Mouse (Mus musculus) forebrain, embryonic 15.5 days (tissue): ENCODE measurements around the gene Mfap1b. TPM values are rescaled to one million over a fixed set of nuclear protein-coding genes. Genes with fewer than 3 reads are reported as not detected.
"Not testable (repeated sequence)": the region's sequence is repeated elsewhere in the genome, so short reads cannot be mapped to it uniquely, and the experiment has no call there.

ENCODE experiments used
- ATAC-seq: fragments of 200-750 bp; cut with Nextera tagmentation; replicated peaks from 2 replicates; pipeline ENCODE4 v1.8.0; 2017; ENCODE audit warnings: mild to moderate bottlenecking, moderate TSS enrichment, moderate library complexity
- H3K27ac ChIP-seq: fragments of 300-500 bp; sonication (generic); replicated peaks from 2 replicates; pipeline ENCODE4 v1.5.1; 2015; ENCODE audit warnings: mild to moderate bottlenecking, inconsistent platforms
- H3K27me3 ChIP-seq: fragments of 300-500 bp; sonication (generic); 2 replicates; pipeline ENCODE4 v1.6.1; 2015; ENCODE audit warnings: inconsistent platforms
- H3K36me3 ChIP-seq: fragments of 300-500 bp; sonication (generic); 2 replicates; pipeline ENCODE4 v1.6.1; 2015; ENCODE audit warnings: mild to moderate bottlenecking, inconsistent platforms
- H3K4me1 ChIP-seq: fragments of 300-500 bp; sonication (generic); 2 replicates; pipeline ENCODE4 v1.6.1; 2015; ENCODE audit warnings: inconsistent platforms
- H3K4me2 ChIP-seq: fragments of 300-500 bp; sonication (generic); replicated peaks from 2 replicates; pipeline ENCODE4 v1.6.1; 2015; ENCODE audit warnings: mild to moderate bottlenecking, inconsistent platforms
- H3K4me3 ChIP-seq: fragments of 300-500 bp; sonication (generic); 2 replicates; pipeline ENCODE4 v1.5.1; 2015; ENCODE audit warnings: mild to moderate bottlenecking, inconsistent platforms
- H3K9ac ChIP-seq: fragments of 300-500 bp; sonication (generic); replicated peaks from 2 replicates; pipeline ENCODE4 v1.6.1; 2015; ENCODE audit warnings: mild to moderate bottlenecking, inconsistent platforms
- H3K9me3 ChIP-seq: fragments of 300-500 bp; sonication (generic); 2 replicates; pipeline ENCODE4 v1.6.1; 2016; ENCODE audit warnings: inconsistent platforms
- WGBS: fragments of 180-500 bp; shearing (Covaris S2); methylation state at CpG from one replicate; pipeline ENCODE4 v1.1.7; 2015; ENCODE audit warnings: mixed read lengths; 5-methylcytosine and 5-hydroxymethylcytosine counted together
- polyA plus RNA-seq: library from polyadenylated mRNA; unstranded; fragments of >200 nt; fragmentation: Nextera tagmentation; extraction: Ambion mirVana; gene quantifications from 2 replicates; pipeline ENCODE4 v1.2.1, GENCODE M21; 2015

The Mfap1b gene
- polyA plus RNA-seq, 1 experiment from 2014 or later: 73.1 TPM

DNA sequence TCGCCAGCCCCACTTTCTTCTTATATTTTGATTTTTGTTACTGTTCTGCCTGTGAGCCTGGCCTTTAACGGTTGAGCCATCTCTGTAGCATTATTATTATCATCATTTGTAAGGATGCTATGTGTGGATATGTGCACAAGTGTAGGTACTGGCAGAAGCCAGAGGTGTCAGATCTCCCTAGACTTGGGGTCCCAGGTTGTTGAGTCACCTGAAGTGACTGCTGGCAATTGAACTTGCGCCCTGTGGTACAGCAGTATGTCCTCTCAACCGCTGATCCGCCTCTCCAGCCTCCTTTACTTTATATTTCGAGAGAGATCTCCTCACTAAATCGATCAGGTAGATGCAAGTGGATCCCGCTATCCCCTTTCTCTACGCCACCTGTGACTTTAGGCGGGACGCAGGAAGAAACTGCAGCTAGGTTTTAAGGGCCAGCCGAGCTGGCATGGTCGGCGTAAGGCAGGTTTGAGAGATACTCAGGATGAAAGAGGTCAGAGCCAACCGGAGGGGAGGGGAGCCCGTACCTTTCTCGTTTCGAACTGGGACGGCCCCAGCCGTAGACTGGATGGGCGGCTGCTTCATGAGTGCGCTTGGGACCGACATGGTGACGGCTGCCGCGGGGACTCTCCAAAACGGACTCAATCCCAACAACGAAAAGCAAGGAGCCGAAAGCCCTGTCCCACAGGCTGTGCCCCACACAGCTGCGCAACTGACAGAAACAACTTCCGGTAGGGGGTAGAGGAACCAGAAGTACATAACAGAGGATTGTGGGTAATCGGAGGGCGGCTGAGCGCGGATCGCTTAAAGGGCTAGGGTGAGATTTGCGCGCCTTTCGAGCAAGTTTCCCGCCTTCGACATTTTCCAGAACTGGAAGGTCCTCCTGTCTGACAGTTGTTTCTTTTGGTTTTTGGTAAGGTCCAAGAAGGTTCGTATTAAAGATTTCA, 32.3 kb upstream of the Mfap1b start, which contains the start of the genes Mfap1a and Wdr76:
Mfap1a (minus strand) TSS at position 724 of the 941 bp plus-strand sequence.
Wdr76 (plus strand) TSS at position 782 of the 941 bp plus-strand sequence.
- ATAC-seq: peak; percentile 94
- H3K9me3 ChIP-seq, H3K27me3 ChIP-seq, H3K36me3 ChIP-seq: not testable (repeated sequence)
- Histone ChIP-seq H3K4me1 (peaks cover 22% of the 10 kb centered on the region), H3K4me3 (peak within 1 kb of the TSS; percentile 54), H3K9ac (peak within 1 kb of the TSS; percentile 59), H3K27ac (peak within 1 kb of the TSS; percentile 66; the same call in 1 of the 2 replicates), H3K4me2 (peak within 1 kb of the TSS; percentile 72)
- 4% methylated on average over 42 of the region's 42 CpGs for WGBS

DNA sequence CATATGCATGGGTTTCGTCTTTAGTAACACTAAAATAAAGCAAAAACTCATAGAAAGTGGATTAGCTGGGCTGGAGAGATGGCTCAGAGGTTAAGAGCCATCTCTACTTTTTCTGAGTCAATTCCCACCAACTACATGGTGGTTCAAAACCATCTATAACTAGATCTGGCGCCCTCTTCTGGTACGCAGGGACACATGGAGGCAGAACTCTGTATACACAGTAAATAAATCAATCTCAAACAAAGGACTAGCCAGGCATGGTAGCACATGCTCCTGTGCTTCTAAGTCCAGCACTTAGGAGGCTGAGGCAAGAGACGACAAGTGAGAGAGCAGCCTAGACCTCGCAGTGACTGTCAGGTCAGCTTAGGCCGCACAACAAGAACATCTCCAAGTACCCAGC, 27.7 kb upstream of the Mfap1b start:
- H3K9ac ChIP-seq, H3K36me3 ChIP-seq, H3K27me3 ChIP-seq, H3K27ac ChIP-seq, H3K9me3 ChIP-seq, H3K4me3 ChIP-seq, ATAC-seq, H3K4me2 ChIP-seq, H3K4me1 ChIP-seq: not testable (repeated sequence)
- WGBS: 94% methylated on average over 3 of the region's 6 CpGs

DNA sequence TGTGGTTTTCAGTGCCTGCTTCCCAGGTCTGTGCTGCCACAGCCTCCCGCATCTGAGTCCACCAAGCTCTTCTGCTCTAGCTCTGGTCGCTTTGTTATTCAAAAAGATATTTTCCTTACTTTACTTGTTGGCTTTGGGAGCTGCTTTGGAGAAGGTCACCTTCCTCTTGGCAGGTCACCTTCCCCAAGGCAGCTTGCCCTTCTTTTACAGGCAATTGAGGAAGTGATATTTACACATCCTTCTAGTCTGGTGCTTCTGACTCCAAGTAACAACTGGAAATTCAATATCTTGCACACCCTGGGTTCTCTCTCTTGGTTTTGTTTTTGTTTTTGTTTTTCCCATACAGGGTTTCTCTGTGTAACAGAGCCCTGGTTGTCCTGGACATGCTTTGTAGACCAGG, 10.5 kb upstream of the Mfap1b start:
- not testable (repeated sequence) for H3K9ac ChIP-seq, H3K27ac ChIP-seq, H3K27me3 ChIP-seq, H3K36me3 ChIP-seq, H3K9me3 ChIP-seq, H3K4me1 ChIP-seq, ATAC-seq, H3K4me2 ChIP-seq, H3K4me3 ChIP-seq
- 77% methylated on average over 2 of the region's 2 CpGs for WGBS

DNA sequence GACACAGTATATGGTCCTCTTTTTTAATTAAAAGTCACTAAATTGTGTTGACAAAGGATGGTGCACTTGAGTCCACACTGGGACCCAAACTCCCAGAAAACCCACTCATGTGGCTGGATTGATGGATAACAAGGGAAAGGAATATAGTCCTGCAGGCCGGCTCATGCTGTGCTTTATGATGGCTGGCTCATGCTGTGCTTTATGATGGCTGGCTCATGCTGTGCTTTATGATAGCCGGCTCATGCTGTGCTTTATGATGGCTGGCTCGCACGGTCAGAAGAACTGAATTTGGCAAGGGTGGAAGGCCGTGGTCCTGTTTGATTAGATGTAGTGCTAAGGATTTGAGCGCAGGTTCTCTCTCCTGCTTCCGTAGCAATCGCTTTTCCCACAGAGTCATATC, 9.7 kb upstream of the Mfap1b start:
- no peaks in the 10 kb centered on the region for H3K27me3 ChIP-seq
- no peaks in the 10 kb centered on the region for H3K36me3 ChIP-seq
- ATAC-seq: no peak
- no peak overlapping the region for H3K4me2 ChIP-seq
- H3K4me3 ChIP-seq: no peak overlapping the region
- no peaks in the 10 kb centered on the region for H3K4me1 ChIP-seq
- 25% methylated on average over 8 of the region's 8 CpGs for WGBS
- H3K27ac ChIP-seq: no peak overlapping the region
- H3K9me3 ChIP-seq: no peaks in the 10 kb centered on the region
- no peak overlapping the region for H3K9ac ChIP-seq

DNA sequence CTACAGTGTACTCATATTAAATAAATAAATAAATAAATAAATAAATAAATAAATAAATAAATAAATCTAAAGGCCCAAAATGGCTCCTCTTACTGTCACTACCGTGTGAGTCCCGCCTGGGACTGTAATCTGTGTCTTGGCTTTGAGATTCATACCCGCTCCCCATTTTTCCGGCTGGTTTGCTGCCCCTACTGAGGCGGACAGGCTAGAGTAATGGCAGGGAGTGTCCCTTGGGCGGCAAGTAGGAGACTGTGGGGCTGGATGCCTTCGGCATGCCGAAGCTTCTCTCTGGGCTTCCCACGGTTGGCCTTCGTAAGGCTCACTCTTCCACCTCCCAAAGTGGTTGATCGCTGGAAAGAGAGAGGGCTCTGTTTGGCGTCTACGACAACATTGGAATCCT, 7.0 kb upstream of the Mfap1b start:
- H3K27ac ChIP-seq, H3K4me1 ChIP-seq, H3K27me3 ChIP-seq, H3K4me2 ChIP-seq, ATAC-seq, H3K9ac ChIP-seq, H3K9me3 ChIP-seq, H3K36me3 ChIP-seq, H3K4me3 ChIP-seq: not testable (repeated sequence)
- WGBS: 91% methylated on average over 13 of the region's 13 CpGs

DNA sequence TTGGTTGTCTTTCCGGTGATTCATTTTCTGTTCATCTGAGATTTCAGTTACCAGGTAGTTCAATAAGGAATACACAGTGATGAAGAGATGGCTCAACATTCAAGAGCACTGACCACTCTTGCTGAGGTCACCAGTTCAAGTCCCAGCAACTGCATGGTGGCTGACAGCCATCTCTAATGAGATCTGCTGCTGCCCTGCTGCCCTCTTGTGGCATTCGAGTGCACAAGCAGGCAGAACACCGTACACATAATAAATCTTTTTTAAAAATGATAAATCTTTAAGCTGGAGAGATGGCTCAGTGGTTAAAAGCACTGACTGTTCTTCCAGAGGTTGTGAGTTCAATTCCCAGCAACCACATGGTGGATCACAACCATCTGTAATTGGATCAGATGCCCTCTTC, 6.6 kb upstream of the Mfap1b start:
- no peak overlapping the region for H3K4me2 ChIP-seq
- H3K27ac ChIP-seq: no peak overlapping the region
- 73% methylated on average over 3 of the region's 3 CpGs for WGBS
- H3K4me3 ChIP-seq: no peak overlapping the region
- H3K9me3 ChIP-seq: no peaks in the 10 kb centered on the region
- no peaks in the 10 kb centered on the region for H3K27me3 ChIP-seq
- no peaks in the 10 kb centered on the region for H3K4me1 ChIP-seq
- no peaks in the 10 kb centered on the region for H3K36me3 ChIP-seq
- H3K9ac ChIP-seq: no peak overlapping the region
- ATAC-seq: no peak

DNA sequence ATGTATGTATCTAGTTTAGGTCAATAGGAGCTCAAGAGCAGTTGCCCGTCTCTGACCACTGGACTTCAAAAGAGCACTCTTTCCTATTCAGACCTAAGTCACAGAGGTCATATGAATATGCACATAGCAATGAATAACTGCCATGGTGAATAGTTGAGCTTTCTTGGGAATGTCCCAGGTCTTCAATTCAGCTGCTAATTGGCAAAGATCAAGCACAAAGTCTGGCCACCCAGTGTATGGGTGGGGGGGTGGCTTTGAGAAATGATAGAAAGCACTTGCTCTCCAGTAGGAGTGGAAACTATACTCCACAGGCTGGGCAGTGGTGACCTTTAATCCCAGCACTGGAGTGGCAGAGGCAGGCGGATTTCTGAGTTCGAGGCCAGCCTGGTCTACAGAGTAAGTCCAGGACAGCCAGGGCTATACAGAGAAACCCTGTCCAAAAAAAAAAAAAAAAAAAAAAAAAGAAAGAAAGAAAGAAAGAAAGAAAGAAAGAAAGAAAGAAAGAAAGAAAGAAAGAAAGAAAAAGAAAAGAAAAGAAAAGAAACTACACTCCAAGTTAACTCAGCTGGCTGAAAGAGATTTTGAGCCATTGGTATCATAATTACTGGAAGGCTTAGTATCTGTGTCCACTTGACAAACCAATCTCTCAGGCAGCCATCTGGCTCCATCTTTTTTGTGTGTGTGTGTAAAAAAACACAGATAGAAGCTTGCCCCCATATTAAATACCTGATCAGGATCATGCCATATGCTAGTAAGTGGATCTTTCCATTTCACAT, 3.8 kb upstream of the Mfap1b start:
- Histone ChIP-seq H3K4me2 (no peak overlapping the region), H3K27me3 (no peaks in the 10 kb centered on the region), H3K9me3 (no peaks in the 10 kb centered on the region), H3K4me1 (peaks cover 8% of the 10 kb centered on the region), H3K9ac (no peak overlapping the region), H3K4me3 (no peak overlapping the region), H3K36me3 (no peaks in the 10 kb centered on the region), H3K27ac (no peak overlapping the region)
- ATAC-seq: no peak
- 80% methylated on average over 3 of the region's 3 CpGs for WGBS

DNA sequence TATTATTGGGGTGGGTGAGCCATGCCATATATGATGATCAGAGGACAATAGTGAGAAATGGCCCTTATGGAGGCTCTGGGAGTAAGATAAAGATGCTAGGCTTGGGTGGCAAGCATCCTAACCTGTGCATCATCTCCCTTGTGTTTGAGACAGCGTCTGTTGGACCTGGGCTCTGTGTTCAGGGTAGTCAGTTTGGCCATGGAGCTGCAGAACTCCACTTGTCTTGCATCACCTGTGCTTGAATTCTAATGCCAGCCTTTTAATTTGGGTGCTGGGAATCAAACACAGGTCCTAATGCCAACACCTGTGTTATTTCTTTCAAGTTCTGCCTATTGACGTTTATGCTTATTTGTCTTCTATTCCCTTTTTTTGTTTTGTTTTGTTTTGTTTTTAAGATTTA, 1.4 kb upstream of the Mfap1b start:
- not testable (repeated sequence) for ATAC-seq, H3K36me3 ChIP-seq, H3K4me2 ChIP-seq, H3K27ac ChIP-seq, H3K4me1 ChIP-seq, H3K9ac ChIP-seq, H3K27me3 ChIP-seq, H3K4me3 ChIP-seq, H3K9me3 ChIP-seq
- WGBS: 96% methylated on average over 2 of the region's 2 CpGs

DNA sequence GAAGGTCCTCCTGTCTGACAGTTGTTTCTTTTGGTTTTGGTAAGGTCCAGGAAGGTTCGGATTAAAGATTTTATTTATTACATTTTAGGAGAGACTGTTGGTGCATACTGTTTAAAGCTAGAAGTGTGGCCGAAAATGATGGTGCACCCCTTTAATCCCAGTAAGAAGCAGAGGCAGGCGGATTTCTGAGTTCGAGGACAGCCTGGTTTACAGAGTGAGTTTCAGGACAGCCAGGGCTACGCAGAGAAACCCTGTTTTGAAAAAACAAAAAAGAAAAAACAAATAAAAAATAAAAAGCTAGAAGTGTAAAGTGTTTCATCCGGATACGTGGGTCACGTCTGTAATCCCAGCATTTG, 291 bp upstream of the Mfap1b start:
- 36% methylated on average over 8 of the region's 8 CpGs for WGBS
- Histone ChIP-seq H3K27ac (peak overlapping the region; percentile 80), H3K9ac (peak overlapping the region; percentile 66), H3K4me3 (peak overlapping the region; percentile 70), H3K4me2 (peak overlapping the region; percentile 73), H3K27me3 (no peaks in the 10 kb centered on the region), H3K9me3 (no peaks in the 10 kb centered on the region), H3K36me3 (no peaks in the 10 kb centered on the region), H3K4me1 (peaks cover 8% of the 10 kb centered on the region)
- no peak; the same call in 1 of the 2 replicates for ATAC-seq

DNA sequence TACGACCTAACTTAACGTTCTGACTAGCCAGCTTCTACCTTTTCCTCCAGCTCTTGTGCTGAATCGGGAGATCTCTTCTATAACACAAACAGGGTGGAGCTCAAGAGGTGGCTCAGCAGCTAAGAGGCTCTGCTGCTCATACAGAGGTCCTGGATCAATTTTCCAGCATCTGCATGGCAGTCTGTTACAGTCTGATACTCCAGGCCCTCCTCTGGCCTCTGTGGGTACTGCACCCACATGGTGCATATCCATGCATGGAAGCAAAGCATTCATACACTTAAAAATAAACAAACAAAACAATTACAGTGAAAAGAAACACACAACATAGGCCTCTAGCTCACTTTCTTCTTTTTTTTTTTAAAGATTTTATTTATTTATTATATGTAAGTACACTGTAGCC, 1.1 kb downstream of the Mfap1b start:
- H3K36me3 ChIP-seq, H3K4me2 ChIP-seq, H3K9me3 ChIP-seq, H3K27me3 ChIP-seq, H3K27ac ChIP-seq, H3K9ac ChIP-seq, H3K4me1 ChIP-seq, ATAC-seq: not testable (repeated sequence)
- peak overlapping the region; percentile 70; the same call in 1 of the 2 replicates for H3K4me3 ChIP-seq
- WGBS: 100% methylated on average over 3 of the region's 3 CpGs

DNA sequence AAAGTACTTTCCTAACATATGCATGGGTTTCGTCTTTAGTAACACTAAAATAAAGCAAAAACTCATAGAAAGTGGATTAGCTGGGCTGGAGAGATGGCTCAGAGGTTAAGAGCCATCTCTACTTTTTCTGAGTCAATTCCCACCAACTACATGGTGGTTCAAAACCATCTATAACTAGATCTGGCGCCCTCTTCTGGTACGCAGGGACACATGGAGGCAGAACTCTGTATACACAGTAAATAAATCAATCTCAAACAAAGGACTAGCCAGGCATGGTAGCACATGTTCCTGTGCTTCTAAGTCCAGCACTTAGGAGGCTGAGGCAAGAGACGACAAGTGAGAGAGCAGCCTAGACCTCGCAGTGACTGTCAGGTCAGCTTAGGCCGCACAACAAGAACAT, 4.9 kb downstream of the Mfap1b start:
- ATAC-seq, H3K4me1 ChIP-seq, H3K4me3 ChIP-seq, H3K36me3 ChIP-seq, H3K9me3 ChIP-seq, H3K4me2 ChIP-seq, H3K27ac ChIP-seq, H3K9ac ChIP-seq, H3K27me3 ChIP-seq: not testable (repeated sequence)
- 62% methylated on average over 3 of the region's 6 CpGs for WGBS

DNA sequence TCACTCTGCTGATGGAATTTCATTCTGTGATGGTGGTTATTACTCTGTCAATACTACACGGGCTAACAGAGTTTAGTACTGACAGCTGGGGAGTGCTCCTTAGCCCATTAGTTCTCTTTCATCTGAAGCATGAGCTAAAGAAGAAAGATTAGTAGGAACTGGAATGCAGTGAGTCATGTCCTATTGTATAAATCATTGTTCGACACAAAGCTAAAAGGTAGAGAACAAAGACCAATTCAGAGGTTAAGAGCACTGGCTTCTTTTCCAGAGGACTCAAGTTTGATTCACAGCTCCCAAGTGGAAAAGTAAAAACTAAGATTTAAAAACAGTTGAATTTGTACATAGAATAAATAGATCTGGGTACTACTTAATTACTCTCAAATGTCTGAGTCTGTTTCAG, 13.8 kb downstream of the Mfap1b start:
- no peak overlapping the region for H3K9ac ChIP-seq
- H3K4me1 ChIP-seq: peaks cover 16% of the 10 kb centered on the region
- H3K9me3 ChIP-seq: no peaks in the 10 kb centered on the region
- H3K27ac ChIP-seq: no peak overlapping the region
- WGBS: 68% methylated on average over 2 of the region's 2 CpGs
- no peaks in the 10 kb centered on the region for H3K27me3 ChIP-seq
- H3K36me3 ChIP-seq: peaks cover 29% of the 10 kb centered on the region
- H3K4me3 ChIP-seq: no peak overlapping the region
- H3K4me2 ChIP-seq: no peak overlapping the region
- ATAC-seq: no peak
